Mouse (Mus musculus) heart, postnatal 25 days (tissue): ENCODE data around the gene Smc6. TPM values are rescaled to one million over a fixed set of nuclear protein-coding genes. Genes with fewer than 3 reads are reported as not detected.

Experiments used
- DNase-seq: peaks from one replicate; pipeline ENCODE4 v3.0.0; 2022; ENCODE audit warnings: low spot score
- intact Hi-C: fragments of 180-260 bp; cut with DNase I; formaldehyde crosslinking; loops from one replicate; pipeline ENCODE4 v1.15.1; 2025
- total RNA-seq, 2 experiments: library from RNA; stranded (reverse); gene quantifications; 2 replicates each; pipeline ENCODE4 v1.2.3; 2021

Smc6 gene
- total RNA-seq, 2 experiments from 2014 or later = 42.9 to 50.3 TPM

- intact Hi-C loops = no loop called here
- DNase-seq = no peak
These were observed 11.5 kb downstream of the Smc6 start for GRCm38 (mm10) chr12:11277207-11277606.

- intact Hi-C loops = no loop called here
- DNase-seq = no peak
These were observed 14.2 kb downstream of the Smc6 start for GRCm38 (mm10) chr12:11279886-11280285.

GRCm38 (mm10) chr12:11281584-11281983 is 15.9 kb downstream of the Smc6 start:
- intact Hi-C loops = no loop called here
- no peak for DNase-seq

DNA sequence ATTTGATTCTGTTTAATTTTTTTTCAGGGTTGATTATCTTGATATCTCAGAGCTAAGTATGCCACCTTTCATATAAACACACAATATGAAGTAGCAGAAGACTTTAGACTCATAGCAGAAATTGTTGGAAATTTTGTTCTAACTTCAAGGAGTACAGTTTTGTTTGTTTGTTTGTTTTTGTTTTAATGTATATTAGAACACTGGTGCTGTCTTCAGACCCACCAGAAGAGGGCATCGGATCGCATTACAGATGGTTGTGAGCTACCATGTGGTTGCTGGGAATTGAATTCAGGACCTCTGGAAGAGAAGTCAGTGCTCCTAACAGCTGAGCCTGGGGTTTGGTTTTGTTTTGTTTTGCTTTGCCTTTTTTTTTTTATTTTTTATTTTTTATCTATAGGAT is 20.7 kb downstream of the Smc6 start:
- DNase-seq = no peak
- intact Hi-C loops = loop anchor here (5.0 kb wide), 1 partner anchor 89 kb away; no protein-coding TSS in a partner anchor

DNA sequence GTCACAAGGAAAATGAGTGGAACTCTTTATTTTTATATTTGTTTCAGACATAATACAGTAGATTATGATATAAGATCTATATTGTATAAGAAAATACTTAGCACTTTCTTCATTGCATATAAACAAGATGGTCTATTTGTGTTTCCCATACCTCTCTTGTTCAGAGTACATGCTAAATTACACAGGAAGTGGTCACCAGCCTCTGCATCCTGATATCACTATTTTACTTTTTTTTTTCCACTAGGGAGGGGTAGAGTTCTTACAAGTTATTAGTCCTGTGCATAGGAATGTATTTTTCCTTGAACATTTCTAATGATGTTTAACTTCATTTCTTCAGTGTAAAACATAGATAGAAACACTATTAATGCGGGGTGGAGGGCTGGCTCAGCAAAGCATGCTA is 35.2 kb downstream of the Smc6 start:
- intact Hi-C loops = no loop called here

DNA sequence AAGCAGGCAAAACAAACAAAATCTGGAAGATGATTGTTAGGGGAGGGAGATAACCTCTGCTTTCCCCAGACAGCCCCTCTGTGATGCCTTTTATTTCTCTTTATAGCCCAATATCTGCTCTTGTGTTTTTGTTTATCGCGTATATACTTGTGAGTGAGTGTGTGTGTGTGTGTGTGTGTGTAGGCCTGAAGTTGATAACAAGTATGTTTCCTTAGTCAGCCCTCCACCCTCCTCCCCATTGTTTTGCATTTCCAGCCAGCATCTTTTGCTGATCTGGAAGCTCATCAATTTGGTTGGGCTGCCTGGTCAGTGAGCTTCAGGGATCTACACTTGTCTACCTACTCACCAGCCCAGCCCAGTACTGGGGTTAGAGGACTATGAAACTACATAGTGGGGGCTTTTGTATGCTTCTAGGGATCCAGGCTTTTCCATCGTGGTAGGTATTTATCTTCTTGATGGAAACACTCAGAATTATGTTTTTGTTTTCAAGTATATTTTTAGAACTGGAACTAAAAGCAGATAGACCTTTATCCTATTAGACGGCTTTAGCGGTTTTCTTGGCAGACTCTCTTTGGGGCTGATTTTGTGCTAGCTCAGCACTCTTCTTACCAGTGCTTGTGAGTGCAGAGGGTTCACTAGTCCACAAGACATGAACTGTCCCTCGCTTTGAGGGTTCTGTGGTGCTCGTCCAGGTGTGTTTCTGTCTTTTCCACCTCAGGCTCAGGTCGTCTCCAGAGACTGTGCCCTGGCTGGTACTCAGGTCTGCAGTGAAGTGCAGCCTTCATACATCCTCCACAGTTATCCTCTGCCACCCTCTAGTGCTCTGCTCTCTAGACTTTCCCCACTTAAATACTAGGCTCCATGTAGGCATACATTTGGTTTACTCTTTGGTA is 41.3 kb downstream of the Smc6 start:
- intact Hi-C loops = no loop called here
- no peak for DNase-seq

More for the DNA sequence above, 35.2 kb downstream of the Smc6 start:
- no peak for DNase-seq

DNA sequence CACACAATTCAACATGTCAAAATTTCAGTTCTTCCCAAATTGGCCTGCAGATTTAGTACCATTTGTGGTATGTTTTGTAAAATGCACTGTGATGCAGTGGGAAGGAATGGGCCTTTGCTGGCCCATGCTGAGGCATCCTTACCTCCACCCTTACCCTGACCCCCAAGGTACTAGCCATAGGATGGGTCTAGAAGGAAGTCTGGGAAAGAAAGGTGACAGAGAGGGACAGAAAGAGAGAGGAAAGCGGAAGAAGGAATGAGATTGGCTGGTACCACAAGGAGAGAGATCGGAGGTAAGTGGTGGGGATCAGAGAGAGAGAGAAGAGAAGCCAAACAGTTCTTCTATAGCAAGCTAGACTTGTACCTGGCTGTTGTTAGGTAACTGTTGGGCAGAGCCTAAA is 45.4 kb downstream of the Smc6 start:
- no peak for DNase-seq
- intact Hi-C loops = no loop called here

GRCm38 (mm10) chr12:11313840-11314239 is 48.2 kb downstream of the Smc6 start:
- intact Hi-C loops = no loop called here
- no peak for DNase-seq

- intact Hi-C loops = no loop called here
- DNase-seq = no peak
These were observed 52.0 kb downstream of the Smc6 start for GRCm38 (mm10) chr12:11317671-11318070.

GRCm38 (mm10) chr12:11324480-11324879 is 58.8 kb downstream of the Smc6 start:
- intact Hi-C loops = no loop called here
- DNase-seq = no peak

GRCm38 (mm10) chr12:11326483-11326882 is 60.8 kb downstream of the Smc6 start:
- intact Hi-C loops = no loop called here
- DNase-seq = no peak

GRCm38 (mm10) chr12:11336845-11337244 is 71.2 kb downstream of the Smc6 start:
- DNase-seq = no peak
- intact Hi-C loops = loop anchor here (5.0 kb wide), 1 partner anchor 140 kb away; no protein-coding TSS in a partner anchor

- no peak for DNase-seq
- intact Hi-C loops = loop anchor here (5.0 kb wide), 1 partner anchor 141 kb away; no protein-coding TSS in a partner anchor
These were observed 72.6 kb downstream of the Smc6 start for GRCm38 (mm10) chr12:11338251-11338650.

DNA sequence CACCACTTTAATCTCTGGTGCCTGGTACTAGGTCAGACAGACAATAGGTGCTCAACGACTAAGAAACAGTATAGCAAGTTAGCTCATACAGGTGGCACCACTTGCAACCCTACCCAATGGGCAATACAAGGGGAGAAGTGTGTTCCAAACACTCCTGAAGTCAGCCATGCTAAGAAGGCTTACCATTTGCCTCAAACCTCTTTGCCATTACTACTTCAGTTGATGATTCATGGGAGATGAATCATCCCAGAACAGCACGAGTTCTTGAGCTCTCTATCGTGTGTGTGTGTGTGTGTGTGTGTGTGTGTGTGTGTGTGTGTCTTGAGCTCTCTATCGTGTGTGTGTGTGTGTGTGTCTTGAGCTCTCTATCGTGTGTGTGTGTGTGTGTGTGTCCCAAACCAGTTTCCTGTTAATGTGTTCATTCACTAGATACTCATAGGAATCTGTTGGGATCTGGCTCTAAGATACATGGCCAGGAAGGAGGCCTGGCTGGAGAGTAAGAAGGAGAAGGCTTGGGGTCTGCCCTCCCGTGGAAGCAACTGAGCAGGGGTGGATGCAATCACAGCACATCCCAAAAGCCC is 76.4 kb downstream of the Smc6 start:
- no peak for DNase-seq
- intact Hi-C loops = no loop called here

GRCm38 (mm10) chr12:11345963-11346362 is 80.3 kb downstream of the Smc6 start:
- no peak for DNase-seq
- intact Hi-C loops = no loop called here

GRCm38 (mm10) chr12:11348423-11348822 is 82.7 kb downstream of the Smc6 start:
- intact Hi-C loops = no loop called here
- DNase-seq = no peak

DNA sequence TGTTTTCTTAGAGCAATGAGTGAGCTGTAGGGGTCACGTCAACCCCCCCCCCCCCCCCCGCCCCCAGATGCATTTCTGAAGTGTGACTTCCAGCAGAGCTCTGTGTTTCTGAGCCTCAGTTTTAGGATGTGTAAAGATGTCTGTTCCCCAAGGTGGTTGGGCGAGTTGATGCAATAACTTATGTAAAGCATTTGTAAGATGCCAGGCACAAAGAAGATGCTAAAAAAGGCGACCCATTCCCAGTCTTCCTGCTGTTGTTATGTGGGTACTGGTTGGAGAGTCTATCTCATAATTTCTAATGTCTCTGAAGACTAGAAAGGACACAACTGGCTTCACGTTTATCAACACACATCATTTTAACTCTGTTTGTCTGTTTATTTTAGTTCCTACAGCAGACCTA is 84.2 kb downstream of the Smc6 start:
- intact Hi-C loops = loop anchor here (5.0 kb wide), 1 partner anchor 797 kb away; no protein-coding TSS in a partner anchor
- DNase-seq = no peak

DNA sequence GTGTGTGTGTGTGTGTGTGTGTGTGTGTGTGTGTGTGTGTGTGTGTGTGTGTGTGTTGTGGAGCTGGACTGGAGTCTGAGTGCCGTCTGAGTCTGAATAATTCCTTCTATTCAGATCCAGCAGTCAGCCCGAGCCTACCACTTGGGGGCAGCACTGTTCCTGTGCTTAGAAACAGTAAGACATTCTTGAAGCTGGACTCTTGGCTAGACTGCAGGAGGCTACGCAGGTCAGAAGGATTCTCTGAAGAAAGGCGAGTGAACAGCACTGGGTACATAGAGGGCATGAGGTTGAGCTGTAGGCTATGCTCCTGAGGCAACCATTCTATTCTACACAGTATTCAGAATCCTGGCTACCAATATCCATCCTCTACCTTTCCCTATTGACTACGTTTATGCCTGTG is 85.2 kb downstream of the Smc6 start:
- no peak for DNase-seq
- intact Hi-C loops = loop anchor here (5.0 kb wide), 1 partner anchor 796 kb away; no protein-coding TSS in a partner anchor

- DNase-seq = no peak
- intact Hi-C loops = no loop called here
These were observed 96.7 kb downstream of the Smc6 start for GRCm38 (mm10) chr12:11362435-11362834.

DNA sequence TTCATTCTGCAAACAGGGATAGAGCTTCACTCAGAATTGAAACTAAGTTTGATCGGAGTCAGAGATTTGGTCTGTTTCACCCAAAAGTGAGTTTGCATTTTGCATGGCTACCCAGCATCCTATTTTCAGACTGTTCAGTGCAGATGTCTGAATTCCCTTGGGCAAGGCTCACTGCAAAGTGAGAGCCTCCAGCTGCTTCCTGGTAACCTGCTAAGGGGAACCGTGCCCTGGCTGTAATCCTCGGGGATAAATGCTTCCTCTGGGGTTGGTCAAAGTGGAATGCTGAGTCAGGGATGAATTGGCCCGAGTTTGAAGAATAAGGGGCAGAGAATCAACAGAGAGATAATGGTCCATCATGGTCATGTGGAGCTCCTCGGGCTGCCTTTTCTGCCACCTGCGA is 99.2 kb downstream of the Smc6 start:
- intact Hi-C loops = no loop called here
- no peak for DNase-seq

- DNase-seq = no peak
- intact Hi-C loops = no loop called here
These were observed 101.5 kb downstream of the Smc6 start for GRCm38 (mm10) chr12:11367099-11367765.
